Mouse (Mus musculus) embryonic facial prominence, embryonic 15.5 days (tissue): ENCODE data around the gene Acoxl. TPM values are rescaled to one million over a fixed set of nuclear protein-coding genes. Genes with fewer than 3 reads are reported as not detected.

ENCODE experiments used
- ATAC-seq: fragments of 200-750 bp; cut with Nextera tagmentation; 2 replicates; pipeline ENCODE4 v1.8.0; 2017; ENCODE audit warnings: low read depth, moderate TSS enrichment; ENCODE audit not compliant: insufficient number of reproducible peaks, low FRiP score, low TSS enrichment
- H3K27ac ChIP-seq: fragments of 300-500 bp; sonication (generic); replicated peaks from 2 replicates; pipeline ENCODE4 v1.5.1; 2015; ENCODE audit warnings: mild to moderate bottlenecking, inconsistent platforms
- H3K27me3 ChIP-seq: fragments of 300-500 bp; sonication (generic); 2 replicates; pipeline ENCODE4 v1.6.1; 2015; ENCODE audit warnings: inconsistent platforms
- H3K36me3 ChIP-seq: fragments of 300-500 bp; sonication (generic); 2 replicates; pipeline ENCODE4 v1.6.1; 2015; ENCODE audit warnings: mild to moderate bottlenecking, inconsistent platforms
- H3K4me1 ChIP-seq: fragments of 300-500 bp; sonication (generic); 2 replicates; pipeline ENCODE4 v1.6.1; 2015; ENCODE audit warnings: inconsistent platforms
- H3K4me2 ChIP-seq: fragments of 300-500 bp; sonication (generic); replicated peaks from 2 replicates; pipeline ENCODE4 v1.6.1; 2015; ENCODE audit warnings: mild to moderate bottlenecking, inconsistent platforms
- H3K4me3 ChIP-seq: fragments of 300-500 bp; sonication (generic); replicated peaks from 2 replicates; pipeline ENCODE4 v1.5.1; 2015; ENCODE audit warnings: mild to moderate bottlenecking, inconsistent platforms
- H3K9ac ChIP-seq: fragments of 300-500 bp; sonication (generic); 2 replicates; pipeline ENCODE4 v1.6.1; 2015; ENCODE audit warnings: inconsistent platforms
- H3K9me3 ChIP-seq: fragments of 300-500 bp; sonication (generic); replicated peaks from 2 replicates; pipeline ENCODE4 v1.6.1; 2016; ENCODE audit warnings: inconsistent platforms
- WGBS: fragments of 180-500 bp; shearing (Covaris S2); methylation state at CpG from one replicate; pipeline ENCODE4 v1.1.7; 2015; 5-methylcytosine and 5-hydroxymethylcytosine counted together
- polyA plus RNA-seq: library from polyadenylated mRNA; unstranded; fragments of >200 nt; fragmentation: Nextera tagmentation; extraction: Ambion mirVana; gene quantifications from 2 replicates; pipeline ENCODE4 v1.2.1, GENCODE M21; 2015

The Acoxl gene
- polyA plus RNA-seq, 1 experiment from 2014 or later = 0.15 TPM

DNA sequence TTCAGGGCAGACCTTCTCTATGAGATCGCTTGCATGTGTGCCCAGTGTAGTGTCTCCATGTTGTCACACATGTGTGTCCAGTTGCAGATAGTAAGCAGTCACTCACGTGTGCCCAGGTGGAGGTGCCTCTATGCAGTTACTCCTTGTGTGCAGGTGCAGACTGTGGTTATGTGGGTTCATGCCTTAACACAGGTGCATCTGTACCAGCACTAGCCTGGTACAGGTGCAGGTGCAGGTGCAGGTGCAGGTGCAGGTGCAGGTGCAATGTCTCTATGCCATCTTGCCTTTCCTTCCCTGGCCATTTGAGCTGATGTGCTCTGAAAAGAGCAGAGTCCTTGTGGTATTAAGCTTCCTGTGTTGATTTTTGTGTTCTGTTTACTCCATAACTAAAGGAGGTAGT lies 100.5 kb downstream of the Acoxl start:
- no peak overlapping the region for H3K27ac ChIP-seq
- no peak overlapping the region for H3K4me2 ChIP-seq
- no peaks in the 10 kb centered on the region for H3K36me3 ChIP-seq
- no peaks in the 10 kb centered on the region for H3K27me3 ChIP-seq
- H3K4me3 ChIP-seq = no peak overlapping the region
- H3K9me3 ChIP-seq = no peaks in the 10 kb centered on the region; the same call in 1 of the 2 replicates
- WGBS = 90% methylated on average over 2 of the region's 2 CpGs
- H3K4me1 ChIP-seq = no peaks in the 10 kb centered on the region
- no peak overlapping the region for H3K9ac ChIP-seq
- ATAC-seq = no peak

DNA sequence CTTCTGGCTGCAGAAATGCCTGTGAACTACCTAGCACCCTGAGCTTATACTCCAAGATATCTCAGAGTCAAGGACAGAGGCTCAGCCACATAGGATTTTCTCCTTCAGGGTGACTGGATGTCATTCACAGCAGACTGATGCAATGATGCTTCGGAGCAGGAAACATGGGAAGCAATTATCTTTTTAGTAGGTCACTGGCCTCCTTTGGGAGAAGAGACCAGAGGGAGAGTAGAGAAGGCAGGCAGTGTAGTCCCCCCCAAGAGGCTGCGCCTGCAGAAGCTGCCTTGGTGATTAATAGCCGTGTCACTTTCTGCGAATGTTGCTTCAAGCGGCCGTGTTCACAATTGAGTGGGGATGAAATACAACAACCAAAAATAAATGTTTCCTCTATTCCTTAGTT lies 121.9 kb downstream of the Acoxl start:
- no peak overlapping the region for H3K9ac ChIP-seq
- no peaks in the 10 kb centered on the region for H3K36me3 ChIP-seq
- H3K4me1 ChIP-seq = no peaks in the 10 kb centered on the region
- H3K27me3 ChIP-seq = no peaks in the 10 kb centered on the region
- no peak overlapping the region for H3K4me3 ChIP-seq
- no peak for ATAC-seq
- H3K27ac ChIP-seq = no peak overlapping the region
- H3K4me2 ChIP-seq = no peak overlapping the region
- WGBS = 36% methylated on average over 6 of the region's 6 CpGs
- H3K9me3 ChIP-seq = no peaks in the 10 kb centered on the region

DNA sequence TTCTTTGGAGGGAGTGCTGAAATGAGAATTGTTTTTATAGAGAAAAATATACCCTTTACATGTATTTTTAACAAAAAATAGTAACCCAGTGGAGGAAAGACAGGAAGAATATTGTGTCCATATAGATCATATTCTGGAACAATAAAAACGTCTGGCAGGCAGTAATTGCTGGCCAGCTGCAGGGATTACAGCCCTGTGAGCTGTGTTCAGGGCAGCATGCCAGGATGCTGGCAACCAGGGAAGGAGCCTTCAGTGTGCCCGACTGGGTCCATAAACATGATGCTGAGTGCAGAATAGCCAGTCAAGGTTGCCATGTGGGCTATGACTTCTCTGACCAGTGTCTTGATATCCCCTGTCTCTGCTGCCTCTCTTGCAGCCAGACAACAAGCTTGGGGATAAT lies 122.5 kb downstream of the Acoxl start:
- no peak overlapping the region for H3K27ac ChIP-seq
- H3K9me3 ChIP-seq = no peaks in the 10 kb centered on the region
- H3K4me2 ChIP-seq = no peak overlapping the region
- H3K9ac ChIP-seq = no peak overlapping the region
- 20% methylated on average over 2 of the region's 2 CpGs for WGBS
- no peaks in the 10 kb centered on the region for H3K36me3 ChIP-seq
- ATAC-seq = no peak
- no peak overlapping the region for H3K4me3 ChIP-seq
- H3K27me3 ChIP-seq = no peaks in the 10 kb centered on the region
- H3K4me1 ChIP-seq = no peaks in the 10 kb centered on the region

DNA sequence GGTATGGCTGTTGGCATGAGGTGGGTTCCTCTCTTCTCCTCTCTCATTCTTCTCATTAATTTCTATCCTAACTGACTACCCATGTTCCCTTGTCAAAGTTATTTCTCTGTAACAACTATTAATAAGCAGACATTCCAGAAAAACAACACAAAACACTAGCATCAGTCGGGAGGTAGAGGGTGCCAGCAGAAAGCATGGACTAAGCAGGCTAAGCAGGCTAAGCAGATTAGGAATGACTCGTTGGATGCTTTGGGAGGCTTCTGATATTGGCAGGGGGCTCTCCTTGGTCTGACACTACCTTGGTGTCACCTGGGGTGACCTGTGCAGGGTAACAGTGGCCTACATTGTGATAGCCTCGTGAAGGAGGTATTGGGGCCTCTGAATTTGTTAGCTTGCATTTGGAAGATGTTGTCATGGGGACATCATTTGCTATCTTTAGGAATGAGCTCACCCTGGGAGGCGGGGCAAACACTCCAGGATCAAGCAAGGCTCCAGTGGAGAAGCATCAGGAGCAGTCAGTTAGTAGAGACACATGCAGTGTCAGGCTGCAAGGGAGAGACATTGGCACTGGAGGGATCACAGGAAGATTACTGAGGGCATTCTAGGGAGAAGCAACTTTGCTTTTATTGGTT lies 123.2 kb downstream of the Acoxl start:
- H3K27me3 ChIP-seq = no peaks in the 10 kb centered on the region
- WGBS = 56% methylated on average over 4 of the region's 4 CpGs

DNA sequence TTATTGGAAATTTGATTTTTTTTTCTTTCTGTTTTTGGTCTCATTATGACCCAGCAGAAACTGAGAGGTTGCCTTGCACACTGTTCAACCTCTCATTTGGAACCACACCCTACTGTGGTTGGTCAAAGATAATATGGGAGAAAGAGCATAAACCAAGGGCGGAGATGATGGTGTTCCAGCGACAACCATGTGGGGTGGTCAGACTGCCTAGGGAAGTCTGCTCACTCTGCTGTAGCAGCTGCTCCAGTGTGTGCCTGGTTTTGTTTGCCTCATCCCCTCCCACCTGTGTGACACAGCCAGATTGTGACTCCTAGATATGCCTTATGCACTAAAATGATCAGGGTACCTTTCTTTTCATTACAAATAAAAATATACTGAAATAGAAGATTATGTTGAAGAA lies 130.3 kb downstream of the Acoxl start:
- Histone ChIP-seq H3K27me3 (no peaks in the 10 kb centered on the region), H3K4me2 (no peak overlapping the region), H3K9me3 (no peaks in the 10 kb centered on the region), H3K4me1 (no peaks in the 10 kb centered on the region), H3K36me3 (no peaks in the 10 kb centered on the region), H3K4me3 (no peak overlapping the region), H3K9ac (no peak overlapping the region), H3K27ac (no peak overlapping the region)
- 95% methylated on average over 2 of the region's 2 CpGs for WGBS
- ATAC-seq = no peak

More for the DNA sequence above, 123.2 kb downstream of the Acoxl start:
- no peak overlapping the region for H3K4me2 ChIP-seq
- H3K4me3 ChIP-seq = no peak overlapping the region
- no peaks in the 10 kb centered on the region for H3K4me1 ChIP-seq
- H3K36me3 ChIP-seq = no peaks in the 10 kb centered on the region
- H3K9ac ChIP-seq = no peak overlapping the region
- no peaks in the 10 kb centered on the region for H3K9me3 ChIP-seq
- H3K27ac ChIP-seq = no peak overlapping the region
- ATAC-seq = no peak

DNA sequence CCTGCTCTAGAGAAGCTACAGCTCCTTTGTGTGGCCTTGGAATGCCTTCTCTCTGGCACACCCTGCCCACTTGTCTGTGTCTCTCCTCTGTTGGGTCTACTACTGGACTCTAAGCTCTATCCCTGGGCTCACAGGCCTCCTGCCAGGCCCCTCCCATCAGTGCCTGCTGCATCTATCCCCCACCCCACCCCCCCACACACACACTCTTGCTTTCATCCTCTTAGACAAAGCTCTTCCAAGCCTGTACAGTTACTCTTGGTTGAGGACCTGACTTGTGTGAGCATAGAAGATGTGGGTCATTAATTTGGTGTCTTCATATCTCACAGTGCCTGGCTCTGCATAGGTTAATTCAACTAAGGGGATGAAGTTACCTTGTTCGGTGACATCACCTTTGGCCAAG lies 137.6 kb downstream of the Acoxl start:
- H3K9ac ChIP-seq = no peak overlapping the region
- no peak for ATAC-seq
- H3K36me3 ChIP-seq = no peaks in the 10 kb centered on the region
- H3K27me3 ChIP-seq = no peaks in the 10 kb centered on the region
- H3K4me3 ChIP-seq = no peak overlapping the region
- H3K9me3 ChIP-seq = no peaks in the 10 kb centered on the region
- WGBS = 79% methylated on average over 1 of the region's 1 CpGs
- no peak overlapping the region for H3K27ac ChIP-seq
- H3K4me2 ChIP-seq = no peak overlapping the region
- no peaks in the 10 kb centered on the region for H3K4me1 ChIP-seq

DNA sequence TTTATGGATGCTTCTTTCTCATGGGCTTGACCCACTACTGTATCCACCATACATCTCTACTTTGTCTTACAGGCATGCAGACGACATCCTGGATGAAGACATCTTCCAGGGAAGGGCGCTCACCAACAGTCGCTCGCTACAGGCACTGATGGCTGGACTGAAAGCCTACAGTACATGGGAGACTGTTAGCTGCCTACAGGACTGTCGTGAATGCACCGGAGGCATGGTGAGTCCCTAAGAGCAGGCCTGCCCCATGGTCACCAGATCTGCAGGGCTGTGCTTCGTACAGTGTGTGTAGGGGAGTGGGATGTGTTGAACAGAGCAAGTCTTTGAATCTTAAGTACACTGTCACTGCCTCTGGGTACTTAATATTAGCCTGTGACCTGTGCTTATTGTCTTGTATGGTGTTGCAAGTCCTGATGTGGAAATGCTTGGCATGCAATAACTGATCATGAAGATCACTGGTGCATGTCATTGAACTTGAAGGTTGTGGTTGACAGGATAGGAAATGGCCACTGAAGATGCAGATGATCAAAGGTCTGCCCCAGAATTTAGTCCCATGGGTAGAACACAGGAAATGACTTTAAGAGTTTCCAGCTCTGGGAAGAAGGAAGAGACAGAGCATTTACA lies 140.0 kb downstream of the Acoxl start:
- 89% methylated on average over 7 of the region's 7 CpGs for WGBS
- Histone ChIP-seq H3K36me3 (no peaks in the 10 kb centered on the region), H3K27ac (no peak overlapping the region), H3K4me3 (no peak overlapping the region), H3K9me3 (no peaks in the 10 kb centered on the region), H3K4me2 (no peak overlapping the region), H3K9ac (no peak overlapping the region), H3K27me3 (no peaks in the 10 kb centered on the region), H3K4me1 (no peaks in the 10 kb centered on the region)
- no peak for ATAC-seq

DNA sequence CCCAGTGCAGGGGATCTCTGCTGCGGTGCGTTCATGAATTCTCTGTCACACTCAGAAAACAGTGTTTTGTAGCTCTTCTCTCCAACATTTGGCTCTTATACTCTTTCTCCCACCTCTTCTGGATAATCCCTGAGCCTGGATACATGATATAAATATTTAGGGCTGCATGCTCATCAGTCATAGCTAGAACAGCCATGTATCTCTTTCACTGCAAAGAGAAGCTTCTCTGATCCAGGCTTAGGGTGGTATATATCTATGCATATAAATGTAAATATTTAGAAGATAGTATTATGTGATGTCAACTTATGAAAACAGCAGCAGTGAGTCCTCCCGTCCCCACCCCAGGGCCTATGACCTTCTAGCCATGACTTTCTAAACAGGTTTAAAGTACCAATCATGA lies 143.9 kb downstream of the Acoxl start:
- no peak overlapping the region for H3K4me3 ChIP-seq
- H3K27me3 ChIP-seq = no peaks in the 10 kb centered on the region
- H3K36me3 ChIP-seq = no peaks in the 10 kb centered on the region
- 89% methylated on average over 3 of the region's 3 CpGs for WGBS
- ATAC-seq = no peak
- H3K4me2 ChIP-seq = no peak overlapping the region
- no peaks in the 10 kb centered on the region for H3K4me1 ChIP-seq
- H3K27ac ChIP-seq = no peak overlapping the region
- H3K9ac ChIP-seq = no peak overlapping the region
- H3K9me3 ChIP-seq = no peaks in the 10 kb centered on the region

DNA sequence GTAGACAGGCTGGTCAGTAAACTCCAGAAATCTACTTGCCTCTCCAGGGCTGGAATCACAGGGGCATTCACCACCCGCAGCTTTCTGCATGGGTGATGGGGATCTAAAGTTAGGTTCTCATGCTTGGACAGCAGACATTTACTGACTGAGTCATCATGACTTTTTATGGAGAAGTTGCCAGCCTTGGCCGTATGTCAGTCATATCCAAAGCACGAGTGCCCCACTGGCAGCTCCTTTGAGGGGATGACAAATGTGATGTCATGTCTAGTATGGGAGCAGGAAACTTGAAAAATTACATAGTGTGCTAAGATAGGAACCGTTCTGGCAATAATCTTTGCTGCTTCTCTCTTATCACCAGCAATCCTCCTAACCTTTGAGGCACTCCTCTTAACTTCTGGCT lies 144.6 kb downstream of the Acoxl start:
- Histone ChIP-seq H3K27ac (no peak overlapping the region), H3K4me1 (no peaks in the 10 kb centered on the region), H3K4me3 (no peak overlapping the region), H3K36me3 (no peaks in the 10 kb centered on the region), H3K9me3 (no peaks in the 10 kb centered on the region), H3K4me2 (no peak overlapping the region), H3K27me3 (no peaks in the 10 kb centered on the region), H3K9ac (no peak overlapping the region)
- ATAC-seq = no peak
- 84% methylated on average over 4 of the region's 4 CpGs for WGBS

DNA sequence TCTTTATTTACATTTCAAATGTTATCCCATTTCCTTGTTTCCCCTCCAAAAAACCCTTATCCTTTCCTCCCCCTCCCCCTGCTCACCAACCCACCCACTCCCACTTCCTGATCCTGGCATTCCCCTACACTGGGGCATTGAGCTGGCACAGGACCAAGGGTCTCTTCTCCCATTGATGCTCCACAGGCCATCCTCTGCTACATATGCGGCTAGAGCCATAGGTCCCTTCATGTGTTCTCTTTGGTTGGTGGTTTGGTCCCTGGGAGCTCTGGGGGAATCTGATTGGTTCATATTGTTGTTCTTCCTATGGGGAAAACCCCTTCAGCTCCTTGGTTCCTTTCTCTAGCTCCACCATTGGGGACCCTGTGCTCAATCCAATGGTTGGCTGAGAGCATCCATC lies 145.3 kb downstream of the Acoxl start:
- Histone ChIP-seq H3K9me3 (no peaks in the 10 kb centered on the region), H3K27ac (no peak overlapping the region), H3K9ac (no peak overlapping the region), H3K27me3 (no peaks in the 10 kb centered on the region), H3K4me1 (no peaks in the 10 kb centered on the region), H3K4me3 (no peak overlapping the region), H3K4me2 (no peak overlapping the region), H3K36me3 (no peaks in the 10 kb centered on the region)
- 97% methylated on average over 1 of the region's 1 CpGs for WGBS
- no peak for ATAC-seq

DNA sequence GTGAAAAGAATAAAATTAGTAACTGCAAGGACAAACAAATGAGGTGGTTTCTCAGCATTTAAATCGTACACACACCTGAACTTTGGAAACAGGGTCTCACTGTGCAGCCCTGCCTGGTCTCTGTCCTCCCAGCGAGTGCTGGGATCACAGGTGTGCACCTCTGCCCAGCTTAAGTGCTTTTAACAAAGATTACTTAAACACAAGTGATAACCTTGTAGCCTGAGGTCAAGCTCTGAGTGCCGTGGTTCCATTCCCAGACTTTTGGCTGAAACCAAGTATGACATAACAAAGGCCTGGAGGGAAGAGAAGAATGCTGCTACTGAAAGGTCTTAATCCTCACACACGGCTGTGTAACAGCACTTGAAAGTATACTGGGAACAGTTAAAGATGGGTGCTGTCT lies 149.0 kb downstream of the Acoxl start:
- Histone ChIP-seq H3K4me3 (no peak overlapping the region), H3K27ac (no peak overlapping the region), H3K27me3 (no peaks in the 10 kb centered on the region), H3K9ac (no peak overlapping the region), H3K4me1 (no peaks in the 10 kb centered on the region), H3K36me3 (no peaks in the 10 kb centered on the region), H3K9me3 (no peaks in the 10 kb centered on the region), H3K4me2 (no peak overlapping the region)
- no peak for ATAC-seq
- 35% methylated on average over 4 of the region's 4 CpGs for WGBS

DNA sequence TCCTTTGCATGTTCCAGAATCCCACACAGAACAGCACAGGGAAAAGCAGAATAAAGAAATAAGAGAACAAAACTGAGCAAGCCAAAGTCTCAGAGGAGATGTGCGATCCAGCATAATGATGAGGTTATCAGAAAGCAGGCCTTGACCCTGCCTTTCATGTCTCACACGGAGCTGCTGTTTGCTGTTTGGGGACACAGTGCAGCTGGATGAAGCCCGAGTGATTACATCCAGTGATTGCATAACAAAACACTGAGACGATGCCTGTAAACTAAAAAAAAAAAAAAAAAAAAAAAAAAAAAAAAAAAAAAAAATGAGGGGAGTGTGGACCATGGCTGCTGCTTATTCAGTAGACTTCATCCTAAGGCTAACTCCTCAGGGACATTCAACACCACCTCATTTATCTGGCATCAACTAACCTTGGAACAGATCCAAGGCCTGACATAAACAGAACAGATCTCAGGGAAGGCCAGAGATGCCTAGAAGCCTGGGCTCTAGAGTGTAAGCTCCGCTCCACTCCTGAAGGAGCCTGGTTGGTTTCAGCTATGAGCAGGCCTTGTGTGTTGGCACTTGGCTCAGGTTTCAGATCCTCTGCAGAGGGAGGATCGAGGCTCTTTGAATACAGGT lies 152.3 kb downstream of the Acoxl start:
- Histone ChIP-seq H3K9me3 (no peaks in the 10 kb centered on the region), H3K27ac (no peak overlapping the region), H3K9ac (no peak overlapping the region), H3K4me3 (no peak overlapping the region), H3K36me3 (no peaks in the 10 kb centered on the region), H3K4me2 (no peak overlapping the region), H3K4me1 (no peaks in the 10 kb centered on the region), H3K27me3 (no peaks in the 10 kb centered on the region)
- WGBS = 50% methylated on average over 6 of the region's 6 CpGs
- no peak for ATAC-seq
